Mouse (Mus musculus) c-Kit-positive CD71-positive TER-119-negative erythroid progenitor cells, embryonic 14.5 days (primary cell): ENCODE data around the gene Tubg2.
"Not testable (repeated sequence)": the region's sequence is repeated elsewhere in the genome, so short reads cannot be mapped to it uniquely, and the experiment has no call there.

Experiments
- DNase-seq: peaks from one replicate; pipeline ENCODE4 v3.0.0-alpha.2; 2013; ENCODE audit warnings: low read depth

Gene Tubg2

DNA sequence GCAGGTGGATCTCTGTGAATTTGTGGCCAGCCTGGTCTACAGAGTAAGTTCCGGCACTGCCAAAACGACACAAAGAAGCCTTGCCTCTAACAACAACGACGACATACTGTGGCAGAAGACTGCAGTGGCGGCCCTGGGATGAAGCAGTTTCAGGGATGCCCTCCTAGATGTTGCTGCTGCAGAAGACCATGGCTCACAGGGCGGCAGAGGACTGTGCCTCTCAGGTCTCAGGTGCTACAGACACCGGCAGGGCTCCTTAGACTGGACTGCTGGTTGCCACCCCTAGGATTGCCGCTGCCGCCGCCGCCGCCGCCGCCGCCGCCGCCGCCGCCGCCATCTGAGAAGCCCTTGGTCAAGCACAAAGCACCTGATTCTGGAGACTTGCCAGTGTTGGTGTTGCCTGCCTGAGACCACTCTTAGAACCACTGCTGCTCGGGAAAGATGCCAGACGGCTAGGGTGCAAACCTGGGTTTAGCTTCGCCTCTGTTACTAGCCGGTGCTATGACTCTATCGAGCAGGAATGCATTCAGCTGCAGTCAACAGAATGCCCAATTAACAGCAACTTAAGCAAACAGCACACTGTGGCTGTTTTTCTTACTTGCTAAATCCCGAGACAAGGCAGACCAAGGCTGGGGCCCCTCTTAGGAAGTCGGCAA lies 15.4 kb upstream of the Tubg2 start:
- DNase-seq, result no peak

DNA sequence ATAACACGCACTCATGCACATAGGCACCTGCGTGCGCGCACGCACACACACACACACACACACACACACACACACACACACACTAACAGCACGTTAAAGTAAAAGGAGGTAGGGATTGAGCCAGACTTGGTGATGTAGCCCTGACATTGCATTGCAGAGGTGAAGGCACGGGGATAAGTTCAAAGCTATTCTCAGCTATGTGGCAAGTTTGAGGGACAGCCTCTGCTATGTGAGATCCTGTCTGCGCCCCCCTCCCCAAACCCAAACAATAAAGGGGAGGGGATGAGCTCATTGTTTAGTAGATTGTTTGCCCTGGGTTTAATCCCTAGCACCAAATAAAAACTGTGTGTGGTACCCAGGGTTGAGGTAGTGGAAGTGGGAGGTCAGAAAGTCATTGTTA lies 14.6 kb upstream of the Tubg2 start:
- no peak for DNase-seq

DNA sequence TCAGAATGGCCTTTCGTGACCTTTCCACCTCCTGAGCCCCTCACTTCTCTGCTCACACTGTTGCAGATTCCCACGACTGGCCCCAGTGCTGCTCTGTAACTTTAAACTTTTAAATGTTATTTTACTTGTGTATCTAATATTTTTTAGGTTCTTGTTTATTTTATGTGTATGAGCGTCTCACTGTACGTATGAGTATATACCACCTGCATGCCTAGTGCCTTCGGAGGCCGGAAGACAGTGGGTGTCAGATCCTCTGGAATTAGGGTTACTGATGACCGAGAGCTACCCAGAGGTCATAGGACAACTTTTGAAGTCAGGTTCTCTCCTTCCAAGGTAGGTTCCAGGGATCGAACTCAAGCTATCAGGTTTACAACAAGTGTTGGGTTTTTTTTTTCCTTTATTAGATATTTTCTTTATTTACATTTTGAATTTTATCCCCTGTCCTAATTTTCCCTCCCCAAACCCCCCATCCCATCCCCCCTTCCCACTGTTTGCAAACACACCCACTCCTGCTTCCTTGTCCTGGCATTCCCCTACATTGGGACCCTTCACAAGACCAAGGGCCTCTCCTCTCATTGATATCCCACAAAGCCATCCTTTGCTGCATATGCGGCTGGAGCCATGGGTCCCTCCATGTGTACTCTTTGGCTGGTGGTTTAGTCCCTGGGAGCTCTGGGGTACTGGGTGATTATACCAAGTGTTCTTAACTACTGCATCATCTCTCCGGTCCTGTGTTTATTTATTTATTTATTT lies 13.3 kb upstream of the Tubg2 start:
- no peak for DNase-seq

DNA sequence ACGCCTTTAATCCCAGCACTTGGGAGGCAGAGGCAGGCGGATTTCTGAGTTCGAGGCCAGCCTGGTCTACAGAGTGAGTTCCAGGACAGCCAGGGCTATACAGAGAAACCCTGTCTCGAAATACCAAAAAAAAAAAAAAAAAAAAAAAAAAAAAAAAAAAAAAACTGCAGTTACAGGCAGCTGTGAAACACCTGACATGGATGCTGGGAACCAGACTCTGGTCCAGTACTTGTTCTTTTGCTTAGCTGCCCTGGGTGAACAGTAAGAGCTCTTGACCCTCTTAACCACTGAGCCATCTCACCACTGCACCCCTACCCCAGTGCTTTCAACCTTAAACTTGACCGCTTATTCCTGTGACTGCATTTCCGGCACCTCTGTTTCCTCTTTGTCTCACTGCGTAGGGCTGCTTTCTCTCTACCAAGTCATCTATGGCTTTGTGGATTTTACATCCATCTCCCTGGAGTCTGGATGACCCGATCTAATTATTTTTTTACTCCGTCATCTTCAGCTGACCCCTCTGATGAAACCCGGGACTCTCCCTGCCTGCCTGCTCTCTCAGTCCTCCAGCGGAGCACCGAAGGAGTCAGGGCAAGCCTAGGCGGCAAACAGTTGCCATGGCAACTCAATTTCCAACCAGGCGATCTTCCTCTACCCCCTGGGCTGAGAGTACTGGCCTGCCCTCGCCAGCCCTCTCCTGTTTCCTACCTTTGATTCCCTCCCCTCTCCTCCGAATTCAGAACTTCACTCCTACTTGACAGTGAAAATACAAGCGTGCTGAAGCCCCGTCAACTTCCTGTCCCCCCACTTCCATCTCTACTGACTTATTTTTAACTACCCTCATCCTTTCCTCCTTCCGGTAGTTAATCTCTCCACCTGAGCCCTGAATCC lies 12.1 kb upstream of the Tubg2 start:
- no peak for DNase-seq

DNA sequence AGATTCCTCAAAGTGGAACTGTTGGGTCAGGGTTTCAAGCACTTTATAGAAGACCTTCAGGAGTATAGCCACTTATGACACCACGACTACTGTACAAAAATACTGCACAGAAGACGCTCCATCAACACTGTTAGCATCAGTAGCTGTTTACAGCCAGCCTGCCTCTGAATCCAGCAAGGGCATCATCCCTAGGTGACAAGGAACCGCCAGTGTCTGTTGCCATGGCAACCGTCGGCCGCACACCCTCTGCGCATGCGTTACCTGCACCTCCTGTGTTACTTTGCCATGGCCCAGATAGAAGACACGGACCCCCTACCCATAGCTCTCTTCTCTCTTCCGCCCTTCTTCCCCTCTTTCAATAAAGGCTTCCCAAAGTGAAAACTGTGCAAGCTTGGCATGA lies 9.3 kb upstream of the Tubg2 start:
- DNase-seq, result no peak

DNA sequence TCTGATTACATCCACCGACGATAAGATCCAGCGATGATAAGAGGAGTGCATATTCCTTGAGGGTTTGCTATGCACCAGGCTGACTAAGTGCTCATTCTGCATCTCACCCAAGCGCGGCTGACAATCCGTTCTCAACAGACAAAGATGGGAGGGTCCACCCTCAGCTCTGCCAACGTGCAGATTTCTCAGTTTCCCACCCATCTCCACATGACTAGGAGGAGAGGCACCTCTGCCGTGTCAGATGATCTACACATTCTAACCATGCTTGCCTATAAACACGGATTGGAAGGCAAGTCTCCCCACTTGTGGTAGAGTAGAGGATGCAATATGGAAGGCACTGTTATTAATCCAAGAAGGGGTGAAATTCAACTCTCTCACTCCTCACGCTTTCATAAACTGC lies 7.0 kb upstream of the Tubg2 start:
- DNase-seq, result no peak

DNA sequence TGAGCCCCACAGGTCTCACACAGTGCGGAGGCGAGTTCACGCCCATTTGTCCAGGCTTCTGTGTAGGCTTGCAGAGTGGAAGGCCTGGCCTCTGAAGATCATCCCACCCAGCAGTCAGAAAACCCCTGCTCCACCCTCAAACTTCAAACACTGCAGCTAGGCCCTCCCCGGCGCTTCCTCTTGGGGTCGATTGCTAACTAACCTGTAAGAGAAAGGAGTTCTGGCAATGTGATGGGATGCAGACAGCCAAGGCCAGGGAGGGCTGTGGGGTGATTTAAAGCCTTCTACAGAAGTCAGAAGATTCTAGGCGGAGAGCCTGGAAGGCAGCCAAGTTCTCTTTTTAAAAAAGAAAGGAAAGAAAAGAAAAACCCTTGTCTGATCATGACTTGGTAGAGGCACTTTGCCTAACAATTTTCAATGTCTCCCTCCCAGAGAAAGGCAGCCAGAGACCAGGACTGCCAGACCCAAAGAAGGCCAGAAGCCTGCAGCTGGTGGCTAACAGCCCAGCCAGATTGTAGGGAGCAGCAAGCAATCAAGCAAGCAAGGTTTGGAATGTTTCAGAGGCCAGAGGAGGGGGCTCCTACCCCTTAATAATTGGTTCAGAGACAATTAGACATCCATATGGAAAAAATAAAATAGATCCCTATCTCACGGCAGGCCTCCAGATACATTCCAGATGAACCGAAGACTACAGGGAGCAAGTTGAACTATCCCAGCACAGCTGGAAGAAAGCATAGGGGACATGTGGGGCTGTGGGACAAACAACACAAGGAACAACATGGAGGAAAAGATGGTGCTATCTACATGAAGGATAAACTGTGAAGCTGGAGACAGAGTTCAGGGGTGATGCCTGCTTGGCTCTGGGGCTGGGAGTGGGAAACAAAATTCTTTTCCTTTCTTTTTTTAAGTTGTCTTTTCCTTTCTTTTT lies 6.3 kb upstream of the Tubg2 start:
- no peak for DNase-seq

DNA sequence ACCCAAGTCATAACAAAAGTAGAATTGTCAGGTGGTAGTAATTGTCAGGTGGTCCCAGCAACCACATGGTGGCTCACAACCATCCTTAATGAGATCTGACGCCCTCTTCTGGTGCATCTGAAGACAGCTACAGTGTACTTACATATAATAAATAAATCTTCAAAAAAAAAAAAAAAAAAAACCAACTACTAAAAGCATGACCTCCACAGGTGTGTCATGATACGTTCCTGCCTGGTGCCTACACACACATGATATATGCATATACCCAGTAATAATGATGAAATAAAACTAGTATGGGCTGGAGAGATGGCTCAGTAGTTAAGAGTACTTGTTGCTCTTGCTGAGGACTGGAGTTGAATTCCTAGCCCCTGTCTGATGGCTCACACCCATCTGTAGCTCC lies 4.6 kb upstream of the Tubg2 start:
- DNase-seq, result no peak

DNA sequence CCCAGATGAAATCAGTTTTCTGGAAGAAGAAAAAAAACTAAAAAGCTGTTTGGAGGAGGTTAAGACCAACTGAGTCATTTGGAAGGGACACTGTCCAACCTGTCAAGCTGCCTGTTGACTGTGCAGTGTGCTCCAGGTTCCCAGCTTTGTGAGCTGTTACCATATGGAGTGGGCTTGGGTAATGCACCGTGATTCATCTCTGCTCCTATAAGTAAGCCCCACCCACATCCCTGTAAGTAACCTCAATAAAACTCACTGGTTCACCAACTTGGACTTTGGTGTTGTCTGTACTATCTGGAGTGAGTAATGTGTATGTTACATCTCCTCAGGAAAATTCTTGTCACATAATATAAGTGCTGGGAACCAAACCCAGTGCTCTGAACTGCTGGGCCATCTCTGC lies 2.9 kb upstream of the Tubg2 start:
- DNase-seq, result no peak

DNA sequence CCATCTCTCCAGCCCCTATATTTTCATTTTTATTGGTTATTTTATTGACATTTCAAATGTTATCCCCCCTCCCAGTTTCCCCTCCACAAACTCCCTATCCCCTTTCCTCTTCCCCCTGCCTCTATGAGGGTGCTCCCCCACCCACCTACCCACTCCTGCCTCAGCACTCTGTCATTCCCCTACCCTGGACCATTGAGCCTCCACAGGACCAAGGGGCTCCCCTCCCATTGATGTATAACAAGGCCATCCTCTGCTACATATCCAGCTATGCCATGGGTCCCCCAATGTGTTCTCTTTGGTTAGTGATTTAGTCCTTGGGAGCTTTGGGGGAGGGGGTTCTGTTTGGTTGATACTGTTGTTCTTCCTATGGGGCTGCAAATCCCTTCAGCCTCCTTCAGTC lies 1.1 kb upstream of the Tubg2 start:
- no peak for DNase-seq

DNA sequence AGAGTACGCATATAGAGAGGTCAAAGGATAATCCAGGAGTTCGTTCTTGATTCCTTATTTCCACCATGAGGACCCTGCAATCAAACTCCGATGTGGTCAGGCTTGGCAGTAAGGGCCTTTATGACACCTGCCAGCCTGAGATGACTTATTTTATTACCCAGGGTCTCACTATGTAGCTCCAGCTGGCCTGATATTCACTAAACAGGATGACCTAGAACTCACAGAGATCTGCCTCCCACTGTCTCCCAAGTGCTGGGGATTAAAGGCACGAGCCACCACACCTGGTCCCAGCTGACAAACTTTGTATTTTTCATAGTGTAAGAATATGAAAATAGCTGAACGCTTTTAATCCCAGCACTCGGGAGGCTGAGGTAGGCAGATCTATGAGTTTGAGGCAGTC lies 556 bp upstream of the Tubg2 start:
- no peak for DNase-seq

DNA sequence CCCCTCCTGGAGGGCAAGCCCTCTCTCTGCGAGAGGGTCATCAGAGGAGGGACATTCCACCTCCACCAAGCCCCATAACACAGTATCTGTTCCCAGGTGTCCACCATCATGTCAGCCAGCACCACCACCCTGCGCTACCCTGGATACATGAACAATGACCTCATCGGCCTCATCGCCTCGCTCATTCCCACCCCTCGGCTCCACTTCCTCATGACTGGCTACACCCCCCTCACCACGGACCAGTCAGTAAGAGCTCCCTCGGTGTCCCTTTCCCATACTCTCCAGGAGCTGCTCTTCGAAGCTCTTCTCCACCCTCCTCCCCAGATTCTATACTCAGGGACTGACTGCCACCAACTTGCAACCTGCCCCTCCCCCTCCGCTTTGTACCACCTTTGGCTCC lies 4.4 kb downstream of the Tubg2 start:
- DNase-seq, result not testable (repeated sequence)

DNA sequence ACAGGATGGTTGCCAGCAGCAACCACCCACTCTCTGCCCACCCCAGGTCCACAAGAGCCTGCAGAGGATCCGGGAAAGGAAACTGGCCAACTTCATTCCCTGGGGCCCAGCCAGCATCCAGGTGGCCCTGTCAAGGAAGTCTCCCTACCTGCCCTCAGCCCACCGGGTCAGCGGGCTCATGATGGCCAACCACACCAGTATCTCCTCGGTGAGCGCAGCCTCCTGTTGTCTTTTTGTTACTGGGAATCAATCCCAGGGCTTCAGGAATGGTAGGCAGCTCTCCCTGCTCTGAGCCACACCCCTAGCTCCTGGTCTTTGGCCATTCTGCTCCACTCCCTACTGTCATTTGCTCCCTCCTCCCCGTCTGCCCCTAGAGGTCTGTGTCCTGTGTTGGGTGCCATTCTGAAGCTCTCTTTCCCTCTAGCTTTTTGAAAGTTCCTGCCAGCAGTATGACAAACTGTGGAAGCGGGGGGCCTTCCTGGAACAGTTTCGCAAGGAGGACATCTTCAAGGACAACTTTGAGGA lies 5.3 kb downstream of the Tubg2 start:
- not testable (repeated sequence) for DNase-seq

DNA sequence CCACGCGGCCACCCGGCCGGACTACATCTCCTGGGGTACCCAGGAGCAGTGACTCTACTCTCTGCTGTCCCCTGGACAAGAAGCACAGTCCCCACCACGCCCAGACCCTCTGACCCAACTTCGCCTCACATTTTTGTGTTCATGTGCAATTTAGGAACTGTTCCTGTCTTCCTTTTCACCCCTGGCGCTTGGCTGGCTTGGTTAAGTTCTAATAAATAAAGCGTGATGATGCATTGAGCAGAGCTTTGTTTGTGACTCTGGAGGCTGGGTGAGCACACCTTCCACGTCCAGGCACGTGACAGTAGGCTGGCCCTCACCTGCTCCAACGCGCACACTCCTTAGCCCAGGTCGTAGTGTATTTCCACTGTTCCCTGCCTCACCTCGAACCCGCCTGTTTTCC lies 5.8 kb downstream of the Tubg2 start:
- no peak for DNase-seq

DNA sequence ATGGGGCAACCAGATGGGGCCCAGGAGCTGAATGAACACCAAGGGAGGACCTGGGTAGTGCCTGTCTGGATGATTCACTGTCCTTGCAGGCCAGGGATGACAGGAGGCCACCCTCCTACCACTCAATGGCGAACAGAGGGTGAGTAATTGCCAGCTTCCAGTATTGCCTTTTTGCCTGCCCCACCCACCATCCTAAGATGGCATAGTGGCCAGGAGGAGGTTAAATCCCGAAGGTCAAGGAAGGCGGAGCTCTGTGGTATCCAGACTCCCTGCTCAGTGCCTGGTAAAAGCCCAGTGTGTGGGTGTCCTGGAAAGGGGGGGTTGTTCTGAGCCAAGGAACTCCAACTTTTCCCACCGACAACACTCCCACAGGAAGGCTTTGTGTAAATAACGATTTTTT lies 6.6 kb downstream of the Tubg2 start:
- DNase-seq, result no peak

DNA sequence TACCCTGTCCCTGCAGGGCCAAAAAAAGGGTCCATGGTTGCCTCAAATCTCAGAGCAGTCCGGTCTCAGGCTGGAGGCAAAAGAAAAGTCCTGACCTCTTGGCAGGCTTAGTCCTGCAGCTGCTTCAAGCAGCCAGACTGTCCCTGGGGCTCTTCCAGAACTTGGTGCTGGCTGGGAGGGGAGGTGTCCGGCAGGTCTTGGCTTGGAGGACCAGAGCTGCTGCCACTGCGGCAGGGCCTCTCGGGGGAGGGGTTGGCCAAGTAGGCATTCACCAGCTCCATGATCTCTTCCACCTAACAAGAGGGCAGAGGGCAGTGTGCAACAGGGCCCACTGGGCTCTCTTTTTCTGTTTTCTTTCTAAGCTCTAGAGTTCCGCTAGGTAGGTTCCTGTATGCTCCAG lies 7.1 kb downstream of the Tubg2 start:
- no peak for DNase-seq

DNA sequence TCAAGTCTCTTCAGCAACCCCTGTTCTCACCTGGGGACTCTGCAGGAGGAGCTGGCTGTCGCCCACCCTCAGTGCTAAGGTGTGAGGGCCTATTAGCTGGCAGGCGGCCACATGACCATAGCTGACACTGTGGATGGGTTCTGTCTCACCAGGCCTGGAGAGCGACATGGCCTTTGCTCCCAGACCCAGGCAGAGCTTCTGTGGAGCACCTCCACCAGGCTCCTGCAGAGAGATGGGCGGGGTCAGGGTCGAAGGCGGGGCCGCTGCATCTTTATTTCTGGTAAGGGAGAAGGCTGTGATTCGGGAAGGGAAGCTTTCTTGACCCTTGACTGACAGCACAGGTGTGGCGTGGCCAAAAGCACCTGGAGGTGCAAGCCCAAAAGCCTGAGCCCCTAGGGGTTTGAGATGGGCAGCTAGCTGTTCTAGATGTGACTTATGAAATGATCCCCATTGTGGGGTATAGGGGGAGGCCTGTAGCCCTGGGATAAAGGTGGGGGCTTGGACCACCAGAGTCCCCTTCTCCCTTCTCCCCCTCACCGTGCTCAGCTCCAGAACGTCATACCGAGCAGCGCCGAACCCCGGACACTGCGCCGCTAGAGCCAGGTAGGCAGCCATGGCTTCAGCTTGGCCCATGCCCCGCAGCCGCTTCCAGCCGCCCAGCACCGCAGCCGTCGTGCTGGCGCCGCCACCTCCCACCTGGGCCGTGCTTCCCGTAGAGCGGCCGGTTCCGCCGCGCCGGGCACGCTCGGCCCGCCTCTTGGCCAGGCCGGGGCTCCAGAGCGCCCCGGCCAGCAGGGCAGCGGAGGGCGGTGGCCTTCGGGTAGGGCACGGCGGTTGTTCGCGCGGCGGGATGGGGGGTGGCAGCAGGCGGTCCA lies 8.0 kb downstream of the Tubg2 start:
- DNase-seq, result no peak

DNA sequence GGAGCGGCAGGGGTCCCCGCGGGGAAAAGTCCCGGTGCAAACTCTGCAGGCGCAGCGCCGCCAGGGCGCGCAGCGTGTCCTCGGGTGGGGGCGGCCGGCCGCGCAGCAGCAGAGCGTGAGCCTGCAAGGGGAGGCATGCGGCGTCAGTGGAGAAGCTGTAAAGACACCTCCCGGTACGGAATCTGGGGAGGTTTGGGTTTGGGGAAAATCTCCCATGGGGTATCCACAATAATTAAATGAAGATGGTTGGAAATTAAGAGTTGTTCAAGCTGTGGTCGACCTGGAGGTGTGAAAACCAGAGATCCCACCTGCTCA lies 8.6 kb downstream of the Tubg2 start:
- no peak for DNase-seq

DNA sequence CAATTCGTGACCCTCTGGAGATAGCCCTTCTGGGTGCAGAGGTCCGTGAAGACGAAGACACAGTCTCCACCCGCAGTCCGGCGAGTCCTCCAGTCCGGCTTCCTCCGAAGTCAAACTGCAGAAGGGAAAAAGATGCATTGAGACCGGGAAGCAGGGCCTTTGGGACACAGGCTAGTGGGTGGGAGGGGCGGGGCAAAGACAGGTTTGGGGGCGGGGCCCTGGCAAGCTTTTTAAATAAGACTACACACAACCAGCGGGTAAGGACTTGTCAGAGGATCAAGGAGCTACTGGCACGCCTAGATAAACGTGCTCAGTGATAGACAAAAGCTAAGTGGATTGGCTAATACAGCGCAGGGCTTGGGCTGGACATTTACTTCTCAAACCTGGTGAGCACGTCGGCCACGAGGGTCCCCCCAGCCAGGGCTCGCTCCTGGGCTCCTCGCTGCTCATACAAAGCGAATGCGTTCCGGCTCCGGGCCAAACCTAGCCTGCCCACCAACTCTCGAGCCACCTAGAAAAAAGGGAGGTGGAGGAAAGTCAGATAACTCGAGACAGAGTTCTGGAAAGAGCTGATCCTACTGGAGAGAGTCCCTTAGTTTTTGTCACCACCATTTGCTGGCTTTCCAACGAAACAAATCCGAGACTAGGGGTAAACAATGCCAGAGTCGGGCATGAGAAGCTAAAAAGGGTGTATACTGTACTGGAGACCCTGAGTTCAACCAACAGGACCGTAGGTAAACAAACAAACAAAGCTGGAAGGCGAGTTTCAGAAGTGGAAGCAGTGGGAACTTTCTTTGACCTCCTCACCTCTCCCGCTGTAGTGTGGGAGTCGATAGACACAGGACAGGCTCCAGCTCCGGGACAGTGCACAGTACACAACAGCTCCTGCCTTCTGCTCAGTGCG lies 9.2 kb downstream of the Tubg2 start:
- DNase-seq, result no peak

DNA sequence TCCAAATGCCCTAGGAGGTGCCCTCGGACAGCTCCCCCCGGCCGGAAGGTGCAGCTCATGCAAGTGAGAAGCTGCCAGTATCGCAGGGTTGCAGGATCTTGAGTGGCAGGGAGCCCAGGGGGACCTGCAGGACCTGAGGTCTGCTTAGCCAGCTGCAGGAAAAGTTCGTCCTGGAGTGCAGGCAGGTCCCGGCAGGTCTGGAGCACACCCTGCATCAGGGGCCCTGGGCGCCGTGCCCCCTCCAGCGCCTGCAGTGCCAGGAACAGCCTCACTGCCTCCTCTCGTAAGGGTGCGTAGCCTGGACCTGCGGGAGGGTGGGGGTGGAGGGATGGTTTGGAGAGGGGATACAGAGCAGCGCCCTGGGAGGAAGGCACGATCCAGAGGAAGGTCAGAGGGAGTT lies 10.7 kb downstream of the Tubg2 start:
- DNase-seq, result no peak
